Mouse (Mus musculus) embryonic facial prominence, embryonic 11.5 days (tissue): ENCODE results near the gene Tefm. TPM values are rescaled to one million over a fixed set of nuclear protein-coding genes. Genes with fewer than 3 reads are reported as not detected.

Experiments
- ATAC-seq: fragments of 200-750 bp; cut with Nextera tagmentation; replicated peaks from 2 replicates; pipeline ENCODE4 v1.8.0; 2017; ENCODE audit warnings: low read depth; ENCODE audit not compliant: insufficient number of reproducible peaks, low FRiP score, low TSS enrichment
- DNase-seq: peaks from one replicate; pipeline ENCODE4 v3.0.0-alpha.2; 2015; ENCODE audit warnings: low spot score
- H3K27ac ChIP-seq: fragments of 300-500 bp; sonication (generic); replicated peaks from 2 replicates; pipeline ENCODE4 v1.5.1; 2014; ENCODE audit warnings: mild to moderate bottlenecking, low read depth, low read length, control low read depth
- H3K27me3 ChIP-seq: fragments of 300-500 bp; sonication (generic); 2 replicates; pipeline ENCODE4 v1.6.1; 2014; ENCODE audit warnings: mild to moderate bottlenecking, low read length, moderate library complexity, mixed read lengths; ENCODE audit not compliant: control insufficient read depth, insufficient read depth
- H3K36me3 ChIP-seq: fragments of 300-500 bp; sonication (generic); replicated peaks from 2 replicates; pipeline ENCODE4 v1.6.1; 2014; ENCODE audit warnings: low read depth, mild to moderate bottlenecking, low read length, moderate library complexity, mixed read lengths; ENCODE audit not compliant: control insufficient read depth, insufficient read depth
- H3K4me1 ChIP-seq: fragments of 300-500 bp; sonication (generic); 2 replicates; pipeline ENCODE4 v1.6.1; 2014; ENCODE audit warnings: low read length, mixed read lengths; ENCODE audit not compliant: control insufficient read depth, insufficient read depth
- H3K4me2 ChIP-seq: fragments of 300-500 bp; sonication (generic); 2 replicates; pipeline ENCODE4 v1.6.1; 2014; ENCODE audit warnings: low read depth, mild to moderate bottlenecking, control low read depth, low read length, moderate library complexity
- H3K4me3 ChIP-seq: fragments of 300-500 bp; sonication (generic); 2 replicates; pipeline ENCODE4 v1.5.1; 2014; ENCODE audit warnings: low read depth, low read length, control low read depth
- H3K9ac ChIP-seq: fragments of 300-500 bp; sonication (generic); replicated peaks from 2 replicates; pipeline ENCODE4 v1.6.1; 2014; ENCODE audit warnings: mild to moderate bottlenecking, control low read depth, low read length
- H3K9me3 ChIP-seq: fragments of 300-500 bp; sonication (generic); replicated peaks from 2 replicates; pipeline ENCODE4 v1.6.1; 2016; ENCODE audit warnings: mild to moderate bottlenecking, low read length, inconsistent platforms, mixed read lengths; ENCODE audit not compliant: control insufficient read depth
- WGBS: fragments of 180-500 bp; shearing (Covaris S2); extraction: QIAGEN DNeasy Blood & Tissue Kit; methylation state at CpG from one replicate; pipeline ENCODE4 v1.1.7; 2014; 5-methylcytosine and 5-hydroxymethylcytosine counted together
- polyA plus RNA-seq: library from polyadenylated mRNA; unstranded; fragments of >200 nt; fragmentation: Nextera tagmentation; extraction: Ambion mirVana; gene quantifications from 2 replicates; pipeline ENCODE4 v1.2.1, GENCODE M21; 2014

Gene Tefm
- polyA plus RNA-seq, 1 experiment from 2014 or later: 28.4 TPM

DNA sequence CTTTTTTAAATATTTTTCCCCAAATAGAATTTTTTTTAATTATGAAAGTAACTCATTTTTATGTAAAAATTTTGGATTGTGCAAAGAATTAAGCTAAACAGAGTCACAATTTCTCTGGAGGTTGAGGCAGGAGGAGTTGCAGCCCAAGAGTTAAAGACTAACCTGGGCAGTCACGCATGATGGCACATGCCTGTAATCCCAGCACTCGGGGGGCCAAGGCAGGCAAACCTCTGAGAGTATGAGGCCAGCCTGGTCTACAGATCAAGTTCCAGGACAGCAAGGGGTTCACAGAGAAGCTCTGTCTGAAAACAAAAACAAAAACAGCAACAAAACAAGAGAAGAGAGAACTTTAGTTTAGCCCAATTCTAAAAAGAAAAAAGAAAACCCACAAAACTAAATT lies 22.2 kb upstream of the Tefm start:
- Histone ChIP-seq H3K4me1 (no peaks in the 10 kb centered on the region), H3K4me2 (no peak overlapping the region), H3K27me3 (no peaks in the 10 kb centered on the region), H3K4me3 (no peak overlapping the region), H3K27ac (no peak overlapping the region), H3K9me3 (no peaks in the 10 kb centered on the region), H3K36me3 (no peaks in the 10 kb centered on the region), H3K9ac (no peak overlapping the region)
- ATAC-seq: no peak
- no peak for DNase-seq
- WGBS: 51% methylated on average over 2 of the region's 2 CpGs

- Histone ChIP-seq H3K9me3 (no peaks in the 10 kb centered on the region), H3K36me3 (no peaks in the 10 kb centered on the region), H3K27ac (no peak overlapping the region), H3K4me1 (no peaks in the 10 kb centered on the region), H3K4me2 (no peak overlapping the region), H3K9ac (no peak overlapping the region), H3K27me3 (no peaks in the 10 kb centered on the region), H3K4me3 (no peak overlapping the region)
- 60% methylated on average over 7 of the region's 7 CpGs for WGBS
- DNase-seq: no peak
- ATAC-seq: no peak
These were observed 21.6 kb upstream of the Tefm start for GRCm38 (mm10) chr11:80163362-80164116.

GRCm38 (mm10) chr11:80161041-80161440 lies 19.1 kb upstream of the Tefm start:
- Histone ChIP-seq H3K27me3 (no peaks in the 10 kb centered on the region; the same call in 1 of the 2 replicates), H3K36me3 (no peaks in the 10 kb centered on the region), H3K4me2 (no peak overlapping the region), H3K4me1 (no peaks in the 10 kb centered on the region), H3K27ac (no peak overlapping the region), H3K9me3 (no peaks in the 10 kb centered on the region), H3K4me3 (no peak overlapping the region), H3K9ac (no peak overlapping the region)
- ATAC-seq (no peak), DNase-seq (no peak)
- WGBS: 82% methylated on average over 4 of the region's 4 CpGs

DNA sequence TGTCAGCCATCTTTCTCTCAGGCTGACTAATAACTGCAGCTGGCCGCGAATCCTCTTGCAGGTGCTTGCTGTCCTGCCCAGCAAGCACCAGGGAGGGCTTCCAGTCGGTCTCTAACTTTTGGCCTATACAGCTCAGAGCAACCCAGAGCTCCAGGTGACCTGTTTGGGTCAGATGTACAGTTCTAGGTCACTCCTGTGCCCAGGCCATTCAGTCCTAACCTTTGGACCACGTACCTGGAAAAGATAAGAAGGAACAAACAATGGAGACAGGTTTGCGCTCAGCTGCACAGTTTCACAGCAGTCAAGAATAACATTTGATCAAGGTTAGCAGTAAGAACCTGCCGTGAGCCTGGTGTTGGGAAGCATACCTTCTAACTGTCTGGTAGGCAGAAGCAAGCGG lies 17.0 kb upstream of the Tefm start:
- Histone ChIP-seq H3K27me3 (peaks cover 13% of the 10 kb centered on the region), H3K27ac (no peak overlapping the region), H3K4me1 (no peaks in the 10 kb centered on the region), H3K36me3 (no peaks in the 10 kb centered on the region), H3K4me2 (no peak overlapping the region), H3K9ac (no peak overlapping the region), H3K4me3 (no peak overlapping the region), H3K9me3 (no peaks in the 10 kb centered on the region)
- WGBS: 83% methylated on average over 7 of the region's 7 CpGs
- ATAC-seq (no peak), DNase-seq (no peak)

DNA sequence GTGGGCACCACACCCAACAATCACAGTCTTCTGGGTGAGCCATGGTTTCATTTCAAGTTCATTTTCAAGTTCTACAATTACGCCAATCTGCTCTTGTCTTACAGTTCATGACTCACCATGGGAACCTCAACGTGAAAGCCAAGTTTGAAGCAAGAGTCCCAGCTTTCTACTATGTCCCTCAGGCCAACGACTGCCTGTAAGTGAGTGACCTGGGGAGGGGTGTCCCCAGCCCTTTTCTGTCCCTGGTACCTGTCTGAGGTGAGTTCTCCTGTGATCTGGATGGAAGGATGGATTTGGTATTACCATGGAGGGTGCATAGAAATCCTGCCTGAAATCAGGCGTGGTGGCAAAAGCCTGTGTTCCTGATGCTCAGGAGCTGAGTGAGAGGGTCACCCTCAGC lies 14.9 kb upstream of the Tefm start:
- Histone ChIP-seq H3K4me1 (no peaks in the 10 kb centered on the region), H3K4me2 (no peak overlapping the region), H3K9me3 (no peaks in the 10 kb centered on the region), H3K4me3 (no peak overlapping the region), H3K27ac (no peak overlapping the region), H3K9ac (no peak overlapping the region), H3K27me3 (peaks cover 22% of the 10 kb centered on the region), H3K36me3 (no peaks in the 10 kb centered on the region)
- DNase-seq (no peak), ATAC-seq (no peak)
- 85% methylated on average over 4 of the region's 4 CpGs for WGBS

DNA sequence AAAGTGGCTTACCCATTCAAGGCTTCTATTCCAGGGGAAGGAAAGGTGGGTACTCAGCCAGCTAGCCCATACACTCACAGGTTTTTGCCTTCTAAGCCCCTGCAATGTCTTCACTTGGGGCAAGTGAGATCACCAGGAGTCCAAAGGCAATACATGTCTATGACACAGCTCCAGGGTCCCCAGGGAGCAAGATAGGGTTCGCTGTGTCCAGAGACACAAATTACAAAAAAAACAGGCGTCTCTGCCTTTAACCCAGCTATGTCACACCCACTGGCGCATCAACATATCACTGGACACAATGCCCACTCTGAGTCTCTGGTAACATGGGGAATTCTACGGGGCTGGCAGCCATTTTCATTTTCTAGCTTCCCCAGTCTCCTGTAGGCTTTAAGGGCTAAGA lies 14.0 kb upstream of the Tefm start:
- Histone ChIP-seq H3K9me3 (no peaks in the 10 kb centered on the region), H3K27ac (no peak overlapping the region), H3K4me2 (no peak overlapping the region), H3K36me3 (no peaks in the 10 kb centered on the region), H3K4me3 (no peak overlapping the region), H3K9ac (no peak overlapping the region), H3K4me1 (no peaks in the 10 kb centered on the region), H3K27me3 (peaks cover 22% of the 10 kb centered on the region)
- 88% methylated on average over 4 of the region's 4 CpGs for WGBS
- ATAC-seq (no peak), DNase-seq (no peak)

DNA sequence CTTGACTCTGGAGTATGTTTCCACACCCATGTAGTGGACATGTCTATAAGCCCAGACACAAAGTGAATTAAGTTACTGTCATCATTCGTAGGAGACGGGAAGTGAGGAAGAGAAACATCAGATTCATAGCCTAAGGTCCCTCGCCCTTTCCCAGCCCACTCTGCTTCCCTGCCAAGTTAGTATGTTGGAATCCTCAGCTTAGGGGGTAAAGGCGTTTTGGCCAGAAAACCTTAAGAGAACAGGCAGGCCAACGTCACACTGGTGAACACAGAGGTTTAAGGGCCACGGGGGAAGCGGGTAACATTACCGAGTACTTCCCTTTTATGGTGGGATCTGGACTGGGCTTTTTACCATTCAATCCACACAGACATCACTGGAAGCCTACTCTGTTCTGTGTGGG lies 13.6 kb upstream of the Tefm start:
- ATAC-seq (no peak), DNase-seq (no peak)
- H3K36me3 ChIP-seq: no peaks in the 10 kb centered on the region
- H3K4me1 ChIP-seq: no peaks in the 10 kb centered on the region
- 82% methylated on average over 8 of the region's 8 CpGs for WGBS
- H3K4me3 ChIP-seq: no peak overlapping the region
- no peak overlapping the region for H3K4me2 ChIP-seq
- H3K9ac ChIP-seq: no peak overlapping the region
- no peak overlapping the region for H3K27ac ChIP-seq
- peaks cover 22% of the 10 kb centered on the region for H3K27me3 ChIP-seq
- no peaks in the 10 kb centered on the region for H3K9me3 ChIP-seq

DNA sequence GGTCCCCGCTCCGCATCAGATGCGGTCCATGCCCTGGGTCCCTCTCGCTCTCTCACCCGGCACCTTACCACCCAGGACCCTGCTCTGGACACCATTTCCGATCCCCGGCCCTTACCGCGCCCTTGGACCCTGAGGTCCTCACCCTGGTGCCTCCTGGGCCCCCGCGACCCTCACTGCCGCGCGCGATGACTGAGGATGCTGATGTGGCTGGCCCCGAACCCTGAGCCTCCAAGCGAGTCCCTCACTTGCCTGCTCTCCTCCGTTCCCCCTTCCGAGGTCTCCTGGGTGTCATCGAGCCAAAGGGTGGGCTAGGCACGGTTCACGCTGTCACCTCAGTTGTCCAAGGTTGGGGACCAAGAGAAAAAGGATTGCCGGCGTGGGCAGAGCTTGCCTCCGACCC lies 12.5 kb upstream of the Tefm start:
- Histone ChIP-seq H3K36me3 (no peaks in the 10 kb centered on the region), H3K9ac (no peak overlapping the region), H3K4me2 (peak overlapping the region; percentile 65), H3K27me3 (peaks cover 22% of the 10 kb centered on the region), H3K4me3 (peak overlapping the region; percentile 47), H3K4me1 (no peaks in the 10 kb centered on the region), H3K27ac (no peak overlapping the region), H3K9me3 (no peaks in the 10 kb centered on the region)
- 23% methylated on average over 25 of the region's 25 CpGs for WGBS
- ATAC-seq (no peak; the same call in 1 of the 2 replicates), DNase-seq (no peak)
